Mouse (Mus musculus) layer of hippocampus, postnatal 10 days (tissue): ENCODE measurements at regions not wholly inside any gene's neighbourhood (a gene's known extent, or its start where the extent isn't known, plus 50 kb on each side); places are given as distances from the start of the nearest gene placed in this dataset.

Source experiments
- DNase-seq, 2 experiments: peaks; one replicate each; pipeline ENCODE4 v3.0.0; 2021; ENCODE audit warnings: low spot score in 2 of 2

DNA sequence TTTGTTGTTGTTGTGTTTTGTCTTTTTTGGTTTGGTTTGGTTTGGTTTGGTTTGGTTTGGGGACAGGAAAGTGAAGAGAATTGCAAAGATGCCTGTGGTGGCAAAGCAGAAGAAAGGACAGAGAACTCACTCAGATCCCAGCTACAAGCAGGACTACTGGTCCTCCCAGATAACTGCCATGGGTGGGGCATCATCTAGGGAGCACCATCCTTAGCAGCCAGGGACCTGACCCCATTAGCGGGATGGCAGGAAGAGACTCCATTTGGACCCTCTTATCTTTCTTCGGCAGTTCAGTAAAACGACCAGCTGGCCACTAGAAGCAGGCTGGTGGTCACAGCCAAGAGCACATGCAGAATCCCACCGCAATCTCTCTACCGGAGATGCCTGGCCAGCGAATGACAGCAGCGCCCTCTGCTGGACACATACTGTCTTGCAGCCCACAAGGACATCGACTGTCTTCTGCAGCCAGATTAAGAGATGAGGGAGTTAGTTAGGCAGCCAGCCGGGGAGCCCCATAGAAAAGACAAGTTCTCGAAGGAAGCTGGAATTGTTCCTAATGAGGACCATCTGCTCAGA is 119.8 kb downstream of the Gm9195 start:
- peak; percentile 95 for DNase-seq

DNA sequence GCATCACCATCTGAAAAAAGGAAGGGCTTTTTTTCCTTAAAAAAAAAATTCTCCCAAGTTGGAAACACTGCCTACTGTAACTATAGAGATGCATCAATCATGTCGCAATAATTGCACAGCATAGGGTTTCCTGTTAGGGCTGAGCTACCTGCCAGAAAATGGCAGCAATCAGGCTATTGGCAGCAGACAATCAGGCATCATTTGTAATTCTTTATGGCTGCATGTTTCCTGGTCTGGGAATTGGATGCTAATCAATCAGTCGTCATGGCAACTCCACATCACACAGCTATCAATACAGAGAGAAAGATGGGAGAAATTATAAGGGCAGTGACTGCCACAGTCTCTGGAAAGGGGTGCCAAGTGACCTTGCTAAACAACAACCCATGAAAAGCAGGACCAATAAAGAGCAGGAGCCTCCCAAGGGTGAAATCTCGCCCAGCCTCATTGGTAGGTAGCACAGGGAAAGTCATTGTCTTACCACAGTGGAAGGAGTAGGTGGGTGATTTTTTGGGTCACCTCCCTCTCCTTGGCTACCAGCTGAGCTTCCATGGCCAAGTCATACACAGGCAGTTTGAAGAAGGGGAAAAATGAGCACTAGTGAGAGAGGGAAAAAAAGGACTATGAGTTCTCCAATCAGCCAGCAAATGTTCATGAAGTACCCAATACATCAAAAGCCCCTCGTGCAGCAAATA is 130.7 kb downstream of the Gm9195 start:
- no peak for DNase-seq

DNA sequence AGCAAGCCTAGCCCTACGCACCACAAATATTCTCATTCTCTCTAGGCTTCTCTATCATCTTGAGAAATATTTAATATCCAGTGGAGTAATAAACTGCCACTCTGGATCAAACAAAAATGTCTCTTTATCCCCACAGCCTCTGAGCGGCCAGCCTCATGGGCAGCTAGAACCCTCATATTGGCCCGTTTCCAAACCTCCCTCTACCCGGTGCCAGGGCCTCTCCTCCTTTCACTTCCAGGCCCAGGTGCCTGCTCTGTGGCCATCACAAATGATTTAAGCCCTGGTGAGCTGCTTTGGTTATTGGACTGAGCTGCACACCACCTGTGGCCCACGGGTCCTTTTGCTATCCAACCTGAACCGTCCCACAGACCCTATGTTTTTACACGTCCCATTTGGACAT is 131.5 kb downstream of the Gm9195 start:
- no peak for DNase-seq

DNA sequence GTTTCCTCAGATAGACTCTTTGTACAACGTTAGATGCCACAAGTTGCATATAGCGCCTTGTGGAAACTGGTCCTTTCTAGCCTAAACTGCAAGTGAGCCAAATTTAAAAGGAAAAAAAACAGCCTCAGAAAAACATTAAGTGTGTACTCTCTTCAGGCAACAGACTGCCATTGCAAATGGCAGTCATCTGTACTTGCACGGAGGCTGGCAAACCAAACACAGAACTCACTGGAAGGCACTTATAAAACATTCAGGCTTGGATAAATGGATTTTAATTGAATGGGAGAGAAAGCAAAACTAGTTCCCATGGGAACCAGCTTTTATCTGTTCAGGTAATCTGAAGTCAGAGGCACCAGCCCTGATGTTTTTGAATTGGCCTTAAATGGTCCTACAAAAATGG is 133.7 kb downstream of the Gm9195 start:
- no peak for DNase-seq

DNA sequence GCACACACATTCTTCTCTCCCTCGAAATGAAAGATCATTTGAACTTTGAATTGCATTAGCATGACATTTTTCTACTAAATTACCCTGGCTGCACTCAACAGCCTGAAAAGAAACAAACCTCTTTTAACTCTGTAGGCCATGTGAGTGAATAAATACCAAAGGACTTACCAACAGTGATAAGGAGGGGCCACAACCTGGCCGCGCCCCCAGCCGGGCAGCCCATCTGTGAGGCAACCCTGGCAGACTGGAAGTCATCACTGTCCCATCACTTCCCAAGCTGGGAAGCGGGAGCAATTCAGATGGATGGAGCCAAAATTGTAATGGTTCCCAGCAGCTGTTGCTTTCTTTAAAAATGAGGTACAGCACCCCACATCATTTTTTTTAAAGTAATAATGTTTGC is 149.5 kb downstream of the Gm9195 start:
- no peak for DNase-seq

DNA sequence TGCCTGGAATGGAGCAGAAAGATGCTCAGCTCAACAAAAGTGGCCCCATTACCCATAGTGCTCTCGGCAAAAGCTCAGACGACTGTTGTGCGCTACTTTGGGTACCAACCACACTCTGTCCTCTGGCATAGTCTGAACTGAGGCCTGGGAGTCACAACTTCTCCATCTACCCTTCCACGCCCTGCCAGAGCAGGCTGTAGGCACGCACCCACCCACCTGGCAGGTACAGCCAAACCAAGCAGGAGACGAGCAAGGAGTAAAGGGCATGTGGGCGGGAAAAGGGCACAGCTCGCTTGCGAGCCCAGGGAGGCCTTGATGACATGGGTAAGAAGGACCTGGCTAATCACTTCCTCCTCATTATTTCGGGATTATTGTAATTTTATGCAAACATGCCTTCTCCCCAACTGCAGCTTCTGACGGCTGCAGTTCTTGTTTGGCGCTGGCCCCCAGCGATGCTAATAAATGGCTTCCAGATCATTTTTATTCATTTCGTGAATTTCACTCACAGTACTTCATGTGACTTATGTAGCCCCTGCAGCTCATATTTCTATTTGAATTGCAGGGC is 150.0 kb downstream of the Gm9195 start:
- no peak for DNase-seq

DNA sequence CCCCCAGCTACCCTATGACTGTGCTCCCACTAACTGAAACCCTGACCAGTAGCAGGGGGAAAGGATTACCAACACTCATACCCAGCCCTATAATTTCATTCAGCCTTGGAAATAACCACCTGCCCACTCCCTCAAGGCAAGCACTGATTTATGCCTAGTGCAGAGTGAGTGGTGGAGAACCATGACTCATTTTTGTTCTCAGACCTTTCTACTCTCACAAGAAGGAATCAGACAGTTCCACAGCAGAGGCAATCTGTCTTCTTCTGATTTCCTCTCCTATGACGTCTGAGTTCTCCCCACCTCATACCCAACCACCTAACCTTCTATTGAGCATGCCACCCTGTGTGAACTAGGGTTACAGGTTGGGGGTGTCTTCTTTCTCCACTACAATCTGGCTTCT is 153.6 kb downstream of the Gm9195 start:
- DNase-seq: no peak

DNA sequence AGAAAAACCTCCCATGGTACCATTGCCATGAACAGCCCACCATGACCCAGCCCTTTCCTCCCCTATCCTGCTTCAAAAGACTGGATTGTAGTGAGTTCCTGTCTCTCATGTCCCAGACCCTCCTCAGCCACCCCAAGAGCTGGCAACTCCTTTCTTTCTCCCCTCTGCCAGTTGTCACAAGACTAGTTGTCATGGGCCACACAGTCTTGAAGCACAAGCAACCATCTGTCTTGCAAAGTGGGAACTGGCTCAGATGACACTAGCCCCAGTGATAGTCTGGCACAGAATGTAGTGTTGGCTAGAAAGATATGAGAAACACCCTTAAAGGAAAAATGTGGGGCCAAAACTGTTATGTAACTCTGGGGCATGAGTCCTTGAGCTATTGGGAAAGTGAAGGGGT is 187.8 kb downstream of the Gm9195 start:
- no peak for DNase-seq

DNA sequence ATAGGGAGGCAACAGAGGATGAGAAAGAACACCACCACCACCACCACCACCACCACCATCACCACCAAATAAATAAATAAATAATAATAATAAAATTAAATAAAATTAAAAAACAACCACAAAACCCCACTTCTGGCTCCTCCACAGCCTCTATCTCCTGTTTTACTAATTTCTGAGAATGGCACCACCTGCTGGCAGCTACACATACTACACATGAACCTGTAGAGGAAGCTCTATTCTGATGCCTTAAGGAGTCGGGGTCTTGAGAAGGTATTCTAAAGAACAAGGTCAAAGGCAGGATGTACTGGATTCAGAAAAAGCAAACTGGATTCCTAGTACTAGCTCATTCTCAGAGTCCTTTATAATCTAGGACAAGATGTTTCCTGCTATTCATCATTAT is 191.6 kb downstream of the Gm9195 start:
- DNase-seq: peak; percentile 46 to 54

DNA sequence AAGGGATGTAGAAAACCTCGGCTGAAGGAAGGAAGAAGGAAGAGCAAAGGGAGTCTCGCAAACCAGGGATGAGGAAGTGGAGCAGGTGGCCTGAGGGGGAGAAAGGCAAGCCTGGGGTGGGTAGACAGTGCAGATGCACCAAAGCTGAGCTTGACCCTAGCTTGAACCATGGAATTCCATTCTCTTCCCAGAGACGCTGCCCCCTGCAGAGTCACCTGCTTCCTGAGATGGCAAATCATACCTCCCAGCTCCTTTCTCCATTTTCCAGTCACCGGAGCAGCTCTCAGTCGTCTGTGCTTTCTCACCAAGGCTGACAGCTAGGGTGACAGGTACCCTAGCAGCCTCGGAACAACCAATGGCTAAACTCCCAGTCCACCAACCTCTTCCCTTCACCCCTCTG is 197.0 kb downstream of the Gm9195 start:
- DNase-seq: no peak

DNA sequence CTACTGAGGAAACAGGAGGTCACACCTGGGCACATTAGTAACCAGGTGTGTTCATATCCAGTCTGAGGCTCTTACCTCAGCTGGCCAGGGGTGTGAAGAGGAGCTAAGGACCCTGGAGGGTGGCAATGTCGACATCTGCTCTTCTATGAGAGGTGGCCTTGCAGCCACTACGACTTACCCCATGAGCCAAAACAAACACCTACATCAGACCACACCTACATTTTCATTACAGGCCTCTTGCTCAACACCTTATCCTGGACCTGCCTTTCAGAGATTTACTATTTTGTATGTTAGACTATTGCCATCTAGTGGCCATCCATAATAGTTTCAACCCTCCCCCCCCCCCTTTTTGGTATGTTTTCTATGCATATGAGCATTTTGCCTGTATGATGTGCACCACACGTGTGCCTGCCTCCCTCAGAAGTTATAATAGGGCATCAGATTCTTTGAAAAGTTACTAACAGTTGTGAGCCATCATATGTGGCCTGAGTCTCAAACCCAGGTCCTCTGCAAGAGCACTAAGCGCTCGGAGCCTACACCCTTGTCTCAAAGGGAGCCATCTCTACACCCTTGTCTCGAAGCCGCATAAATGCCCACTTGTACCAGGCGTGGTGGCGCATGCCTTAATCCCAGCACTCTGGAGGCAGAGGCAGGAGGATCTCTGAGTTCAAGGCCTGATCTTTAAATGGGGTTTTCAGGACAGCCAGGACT is 197.8 kb downstream of the Gm9195 start:
- no peak for DNase-seq

DNA sequence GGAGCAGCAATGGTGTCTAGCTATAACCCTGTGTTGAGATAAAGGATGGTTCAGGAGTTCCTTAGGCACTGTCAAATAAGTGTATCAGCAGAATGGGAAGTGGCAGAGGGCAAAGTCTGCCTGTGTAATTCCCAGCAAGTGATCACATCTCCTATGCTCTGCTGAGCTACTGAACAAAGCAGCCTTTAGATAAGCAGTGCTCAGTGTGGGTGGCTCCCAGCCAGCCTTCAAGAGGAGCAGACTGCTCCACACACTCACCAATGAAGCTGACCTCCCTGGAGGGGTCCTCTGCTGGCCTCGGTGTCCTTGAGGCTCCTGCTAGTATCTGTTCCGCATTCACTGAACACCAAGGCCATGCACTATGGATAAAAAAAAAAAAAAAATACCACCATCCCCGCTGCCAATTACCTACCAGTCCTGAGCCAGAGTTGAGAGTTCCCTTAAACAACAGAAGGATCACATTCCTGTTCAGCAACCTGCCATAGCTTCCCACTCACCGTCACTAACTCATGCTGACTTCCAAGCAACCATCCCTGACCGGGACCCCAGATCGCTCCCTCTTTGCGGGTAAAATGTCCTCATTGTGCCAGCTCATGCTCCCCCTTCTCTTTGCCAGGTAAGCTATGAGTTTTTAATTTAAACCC is 198.9 kb downstream of the Gm9195 start:
- peak in 1 of 2 experiments; percentile 25 for DNase-seq

DNA sequence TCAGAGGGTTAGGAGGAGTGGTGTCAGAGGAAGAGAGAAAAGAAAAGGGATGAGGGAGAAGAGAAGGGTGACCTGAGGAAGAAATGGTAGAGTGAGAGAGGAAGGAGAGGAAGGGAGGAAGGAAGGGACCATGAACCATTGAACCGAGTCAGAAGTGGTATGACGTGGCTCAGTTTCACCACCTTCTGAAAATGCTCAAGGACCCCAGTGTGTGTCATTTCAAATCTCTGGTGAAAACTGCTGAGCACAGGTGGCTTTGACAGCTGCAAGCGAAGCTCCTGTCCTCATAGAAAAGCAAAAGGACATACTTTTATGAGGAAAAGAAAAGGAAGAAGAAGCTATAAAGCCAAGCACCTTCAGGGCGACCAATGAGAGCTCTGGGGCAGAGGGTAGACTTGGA is 214.3 kb downstream of the Gm9195 start:
- DNase-seq: no peak

DNA sequence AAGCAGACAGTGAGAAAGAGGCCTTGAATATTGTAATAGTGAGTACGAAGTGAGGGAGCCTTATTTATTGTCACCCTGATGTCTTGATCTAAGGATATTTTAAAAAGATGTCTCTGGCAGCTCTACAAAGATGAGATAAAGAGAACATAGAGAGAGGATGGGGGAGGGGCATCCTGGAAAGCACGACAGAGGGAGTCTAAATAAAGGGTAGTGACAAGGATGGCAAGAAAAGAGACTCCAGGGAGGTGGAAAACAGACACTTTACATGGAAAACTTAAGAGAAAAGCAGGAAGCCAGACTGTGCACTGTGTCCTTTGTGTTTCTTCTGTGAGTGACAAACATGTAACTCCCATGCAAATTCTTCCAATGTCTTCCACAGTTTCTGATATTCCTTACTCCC is 232.4 kb downstream of the Gm9195 start:
- DNase-seq: no peak

DNA sequence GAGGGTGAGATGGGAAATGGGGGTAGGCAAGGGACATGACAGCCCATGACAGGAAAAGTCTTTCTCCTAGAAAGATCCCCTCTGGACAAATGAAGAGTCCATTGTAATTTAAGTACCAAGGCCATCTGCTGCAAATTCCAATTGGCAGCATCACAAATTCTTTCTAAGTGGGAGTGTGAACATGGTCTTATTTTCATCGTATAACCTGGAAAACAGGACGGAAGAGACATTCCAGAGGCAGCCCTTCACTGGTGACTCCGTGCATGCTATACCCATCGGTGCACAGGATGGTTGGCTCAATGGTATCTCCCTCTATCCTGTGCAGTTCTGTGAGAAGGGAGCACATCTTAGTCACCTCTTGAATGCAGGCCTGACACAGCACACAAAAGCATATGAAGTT is 249.8 kb downstream of the Gm9195 start:
- no peak for DNase-seq

DNA sequence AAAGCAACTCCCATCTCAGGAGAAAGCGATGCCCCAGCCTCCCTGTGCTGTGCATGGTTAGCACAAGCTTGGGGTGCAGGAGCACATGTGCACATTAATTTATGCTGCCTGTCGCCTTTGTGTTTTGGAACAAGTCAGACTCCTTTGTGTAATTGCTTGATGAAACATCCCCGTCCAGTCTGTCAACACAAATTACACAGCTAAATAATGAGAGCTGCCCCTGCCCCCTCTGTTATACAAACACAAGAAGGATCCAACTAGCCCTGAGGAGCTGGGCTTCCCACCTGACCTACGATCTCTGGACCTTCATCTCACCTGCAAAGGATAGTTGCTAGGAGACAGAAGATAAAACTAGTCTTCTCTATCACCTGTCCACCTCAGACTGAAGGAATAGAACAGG is 251.4 kb downstream of the Gm9195 start:
- DNase-seq: no peak

DNA sequence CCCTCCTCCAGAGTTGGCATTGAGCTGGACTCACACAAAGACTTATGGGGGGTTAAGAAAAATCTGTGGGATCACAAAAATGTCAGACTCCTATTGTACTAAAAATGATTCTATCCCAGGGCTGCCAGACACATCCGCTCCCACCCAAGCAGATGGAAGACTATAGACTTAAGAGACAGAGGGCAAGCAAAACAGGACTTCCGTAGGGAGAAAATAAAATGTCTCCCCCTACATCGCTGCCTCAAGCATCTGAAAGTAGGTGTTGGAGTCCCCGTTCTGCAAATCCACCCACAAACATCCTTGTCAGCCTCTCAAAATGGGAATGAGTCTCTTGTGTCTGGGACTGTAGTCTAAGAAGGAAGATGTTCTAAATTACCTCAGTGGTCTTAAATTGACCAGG is 253.3 kb downstream of the Gm9195 start:
- no peak for DNase-seq

DNA sequence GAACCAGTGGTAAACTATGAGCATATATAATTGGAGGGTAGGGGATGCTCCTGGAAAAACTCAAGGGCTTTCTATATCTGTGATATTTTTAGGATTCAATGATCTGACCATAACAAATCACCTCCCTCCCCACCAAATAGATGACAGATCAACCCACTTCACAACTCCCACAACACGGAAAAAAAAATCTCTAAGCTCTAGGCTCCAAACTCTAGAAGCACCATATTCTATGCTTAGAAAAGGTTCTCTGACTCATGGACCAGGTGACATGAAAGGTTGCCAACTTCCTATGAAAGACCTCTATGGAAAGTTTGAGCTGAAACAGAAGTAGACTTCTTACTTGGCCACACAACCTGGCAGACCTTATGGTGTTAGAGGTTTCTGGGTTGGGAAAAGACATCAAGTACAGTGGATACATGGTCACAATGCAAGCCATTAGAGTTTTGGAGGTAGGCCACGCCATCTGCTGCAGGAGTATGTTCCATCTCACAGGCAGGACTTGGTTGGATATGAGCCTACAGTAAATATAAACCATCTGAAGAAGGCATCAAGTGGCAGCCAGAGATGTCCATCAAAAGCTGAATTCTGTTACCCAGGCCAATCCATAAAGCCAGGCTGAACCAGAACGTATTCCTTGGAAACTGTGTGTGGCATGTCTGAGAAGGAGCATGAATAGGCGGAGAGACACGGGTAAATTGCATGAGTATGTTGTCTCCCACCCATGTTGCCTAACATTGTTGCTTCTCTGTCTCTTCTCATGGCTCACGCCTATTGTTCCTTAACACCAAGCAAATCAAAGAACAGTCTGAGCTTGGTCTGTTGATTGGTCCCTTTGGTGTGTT is 257.2 kb downstream of the Gm9195 start:
- peak; percentile 20 to 30 for DNase-seq

DNA sequence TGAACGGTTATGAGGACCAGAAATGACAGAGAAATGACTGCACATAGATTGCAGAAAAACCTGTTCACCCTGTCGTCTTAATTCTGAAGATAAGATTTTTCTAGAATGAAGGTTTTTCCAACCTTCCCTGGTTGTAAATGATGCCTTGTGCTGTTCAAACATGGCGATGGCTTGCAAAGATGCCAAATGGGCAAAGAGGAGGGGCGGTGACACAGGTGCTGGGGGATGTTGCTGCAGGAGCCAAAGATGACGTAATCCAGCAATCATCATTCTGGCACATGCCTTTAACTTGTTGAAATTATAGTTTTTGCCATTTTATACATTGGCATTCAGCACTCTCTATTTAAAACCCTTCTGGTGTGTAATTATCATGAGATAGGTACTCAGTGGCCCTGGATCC is 263.8 kb downstream of the Gm9195 start:
- DNase-seq: no peak

DNA sequence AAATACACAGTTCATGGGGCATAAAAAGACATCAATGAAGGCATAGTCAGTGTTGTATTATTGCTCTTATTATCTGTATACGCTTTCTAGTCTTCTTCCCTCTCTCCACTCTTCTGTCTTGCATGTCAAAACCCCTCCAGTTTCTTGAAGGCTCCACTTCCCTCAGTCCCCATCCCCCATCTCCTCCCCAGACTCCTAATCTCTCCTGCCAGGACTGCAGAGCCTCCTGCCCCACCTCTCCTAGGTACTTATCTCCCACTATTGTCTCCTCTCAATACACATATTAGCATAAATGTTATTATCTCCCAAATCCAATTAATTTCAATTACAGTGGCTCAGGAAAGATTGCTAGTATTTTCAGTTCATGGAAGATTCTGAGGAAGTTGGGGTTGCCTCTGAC is 264.2 kb downstream of the Gm9195 start:
- no peak for DNase-seq

DNA sequence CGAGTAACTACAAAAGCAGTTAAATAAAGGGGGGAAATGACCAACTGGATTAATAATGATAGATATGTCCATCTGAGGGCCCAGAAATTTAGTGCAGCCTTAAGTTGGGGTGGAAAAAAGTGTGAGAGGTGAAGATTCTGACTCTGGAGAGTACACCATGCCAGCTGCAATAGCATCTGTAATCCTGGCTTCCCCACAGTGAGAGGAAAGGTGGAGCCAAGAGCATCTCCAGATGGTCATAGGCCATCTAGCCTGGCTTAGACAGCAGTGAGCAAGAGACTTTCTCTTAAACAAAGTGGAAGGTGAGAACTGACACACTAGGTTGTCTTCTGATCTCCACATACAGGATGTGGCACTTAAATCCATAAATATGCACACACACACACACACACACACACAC is 264.7 kb downstream of the Gm9195 start:
- no peak for DNase-seq
